Comparison of ENCODE assay signal across 10 mouse cellular contexts in the genomic region with DNA sequence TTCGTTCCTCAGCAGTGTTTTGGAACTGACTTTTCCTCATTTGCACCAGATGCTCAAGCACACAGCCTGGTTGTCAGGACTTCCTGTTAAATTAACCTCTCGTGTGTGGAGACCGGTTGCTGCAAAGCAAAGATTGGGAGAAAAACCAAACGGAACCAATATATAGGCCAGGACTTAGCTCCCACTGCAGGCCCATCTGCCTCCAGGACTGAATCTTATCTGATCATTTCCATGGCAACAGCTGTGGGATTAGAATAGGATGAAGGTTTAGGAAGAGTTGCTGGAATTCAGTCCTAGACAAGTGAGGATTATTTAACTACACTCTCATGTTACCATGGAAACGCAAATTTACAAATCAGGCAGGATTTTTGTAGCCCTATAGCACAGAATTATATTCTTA.
A peak's percentile ranks its signal among the peaks of the same experiment; 100 is the strongest.
DNase-seq lines count a peak whose midpoint lies in the region.
"Had no signal": no experiment of that assay in that cellular context is flagged by ENCODE, and none has a peak within 500 bp of the region (broad histone marks: within the 10 kb centered on the region; RNA-seq: fewer than 3 reads in every experiment).

No protein-coding gene starts in this region.

- intact Hi-C loops in heart, postnatal 14 days (cut with DNase I), result no loop called here

- H3K4me3 ChIP-seq in forebrain, embryonic 10.5 days, result no peak overlapping the region
- H3K4me3 ChIP-seq in hindbrain, embryonic 10.5 days, result no peak overlapping the region
- H3K4me3 ChIP-seq: erythroblast, embryonic 14.5 days had no signal

- peaks cover 22% of the 10 kb centered on the region for H3K4me1 ChIP-seq in forebrain, embryonic 10.5 days
- peaks cover 27% of the 10 kb centered on the region for H3K4me1 ChIP-seq in hindbrain, embryonic 10.5 days (replicated peaks)

- peak overlapping the region; percentile 62 for H3K27ac ChIP-seq in forebrain, embryonic 10.5 days
- peak overlapping the region; percentile 77 for H3K27ac ChIP-seq in hindbrain, embryonic 10.5 days

- H3K9me3 ChIP-seq in forebrain, embryonic 10.5 days, result no peaks in the 10 kb centered on the region
- H3K9me3 ChIP-seq in hindbrain, embryonic 10.5 days, result no peaks in the 10 kb centered on the region

- WGBS in forebrain, embryonic 10.5 days, result 59% methylated on average over 5 of the region's 5 CpGs
- 47% methylated on average over 5 of the region's 5 CpGs for WGBS in hindbrain, embryonic 10.5 days

- DNase-seq in forebrain, embryonic 10.5 days (ENCODE audit: extremely low spot score, low spot score), result no peak
- DNase-seq in hindbrain, embryonic 10.5 days (ENCODE audit: low spot score), result peak; percentile 30
- DNase-seq in left cerebral cortex, adult 9 months (ENCODE audit: low spot score in 2 of 2), result peak; percentile 11 to 35
- peak; percentile 28 for DNase-seq in retina, postnatal 7 days (ENCODE audit: low read depth, low spot score)
- DNase-seq in kidney, postnatal 14 days, result no peak
- no peak for DNase-seq in kidney, adult 9 months
- no peak for DNase-seq in adipocyte (ENCODE audit: low spot score)
- no peak for DNase-seq in heart, postnatal 14 days
- DNase-seq: spleen, adult 18-20 months had no signal

- H3K36me3 ChIP-seq in forebrain, embryonic 10.5 days (replicated peaks), result no peaks in the 10 kb centered on the region
- H3K36me3 ChIP-seq in hindbrain, embryonic 10.5 days, result no peaks in the 10 kb centered on the region

- no peaks in the 10 kb centered on the region for H3K27me3 ChIP-seq in forebrain, embryonic 10.5 days (ENCODE audit: poor library complexity, severe bottlenecking)
- H3K27me3 ChIP-seq in hindbrain, embryonic 10.5 days (ENCODE audit: insufficient read depth, poor library complexity, severe bottlenecking), result no peaks in the 10 kb centered on the region

Comparison
In these comparisons a context has a peak if more than half of its experiments do, and no peak if none do; other contexts are left out.
1. DNase-seq: peak in hindbrain, embryonic 10.5 days (single experiment), left cerebral cortex, adult 9 months (2 of 2) and retina, postnatal 7 days (single experiment); none in forebrain, embryonic 10.5 days (single experiment), kidney, postnatal 14 days (single experiment), kidney, adult 9 months (single experiment), adipocyte (single experiment) and heart, postnatal 14 days (0 of 2).